Mouse (Mus musculus) retina, postnatal 7 days (tissue): Measurements from ENCODE around the gene Cdrt4.

ENCODE experiments used
- DNase-seq: peaks from one replicate; pipeline ENCODE4 v3.0.0-alpha.2; 2012; ENCODE audit warnings: low read depth, low spot score

Cdrt4 gene

DNA sequence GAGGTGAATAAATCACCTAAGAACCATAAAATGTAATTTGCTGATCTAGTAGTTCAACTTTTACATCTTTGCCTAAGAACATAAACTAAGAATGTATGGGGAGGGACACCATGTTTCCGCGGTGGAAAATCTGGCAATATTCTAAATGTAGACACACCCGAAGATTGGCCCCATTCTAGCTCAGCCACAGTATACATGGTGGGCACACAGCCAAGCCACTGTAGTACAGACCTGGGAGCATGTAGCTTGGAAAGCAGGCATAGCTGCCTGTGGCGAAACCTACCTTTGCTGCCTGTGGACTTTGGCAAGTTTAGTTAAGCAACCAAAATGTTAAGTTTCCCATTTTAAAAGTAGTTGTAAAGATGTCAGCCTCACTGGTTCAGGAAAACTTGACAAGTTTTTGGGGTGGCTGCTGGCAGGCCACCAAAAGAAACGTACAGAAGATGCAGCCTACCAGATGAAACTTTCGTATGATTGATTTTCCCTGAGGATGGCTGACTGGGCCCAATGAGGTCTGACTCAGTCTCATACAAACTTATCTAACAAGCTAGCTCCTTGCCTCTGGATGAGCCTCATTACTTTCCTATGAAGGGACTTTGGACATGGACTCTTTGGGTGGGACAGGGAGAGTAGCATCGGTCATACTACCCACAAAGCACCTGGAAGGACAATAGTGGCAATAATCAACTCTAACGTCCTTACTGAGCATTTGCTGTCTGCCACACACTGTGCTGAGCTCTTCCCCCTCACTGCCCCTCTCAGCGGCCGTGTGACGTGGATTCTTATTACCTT lies 84.6 kb downstream of the Cdrt4 start:
- DNase-seq, result no peak

DNA sequence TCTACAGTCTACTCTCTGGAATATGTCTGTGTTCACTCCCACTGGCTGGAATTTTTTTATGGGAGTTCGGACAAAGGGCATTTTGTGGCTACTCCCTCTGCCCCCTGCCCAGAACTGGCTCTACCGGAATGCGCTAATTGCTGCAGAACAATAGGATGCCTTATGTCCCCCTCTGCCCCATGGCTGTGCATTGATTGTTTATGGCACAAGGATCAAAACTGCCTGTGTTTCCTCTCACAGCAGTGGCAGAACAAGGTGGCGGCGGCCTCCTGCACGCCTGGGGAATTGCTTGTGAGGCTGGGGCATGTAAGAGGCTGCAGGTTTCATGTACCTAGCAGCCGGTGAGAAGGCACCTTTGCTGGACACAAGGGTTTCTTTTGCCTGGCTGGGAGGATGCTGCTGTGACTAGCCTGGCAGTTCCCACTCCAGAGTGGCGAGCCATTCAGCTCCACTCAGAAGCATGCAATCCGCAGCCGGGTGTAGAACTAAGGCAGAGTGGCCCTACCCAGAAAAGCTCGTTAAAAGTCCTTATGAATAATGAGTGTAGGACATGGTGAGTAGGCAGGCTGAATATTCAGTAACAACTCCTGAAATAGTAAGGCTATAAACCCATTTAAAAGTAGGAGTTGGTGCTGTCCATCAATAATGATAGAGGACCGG lies 89.1 kb downstream of the Cdrt4 start:
- DNase-seq, result no peak
